Mouse (Mus musculus): ENCODE measurements around the gene Chid1. TPM values are rescaled to one million over a fixed set of nuclear protein-coding genes. Genes with fewer than 3 reads are reported as not detected.

Chid1 gene
- polyA plus RNA-seq, 1 experiment from 2014 or later, result 41.8 TPM

DNA sequence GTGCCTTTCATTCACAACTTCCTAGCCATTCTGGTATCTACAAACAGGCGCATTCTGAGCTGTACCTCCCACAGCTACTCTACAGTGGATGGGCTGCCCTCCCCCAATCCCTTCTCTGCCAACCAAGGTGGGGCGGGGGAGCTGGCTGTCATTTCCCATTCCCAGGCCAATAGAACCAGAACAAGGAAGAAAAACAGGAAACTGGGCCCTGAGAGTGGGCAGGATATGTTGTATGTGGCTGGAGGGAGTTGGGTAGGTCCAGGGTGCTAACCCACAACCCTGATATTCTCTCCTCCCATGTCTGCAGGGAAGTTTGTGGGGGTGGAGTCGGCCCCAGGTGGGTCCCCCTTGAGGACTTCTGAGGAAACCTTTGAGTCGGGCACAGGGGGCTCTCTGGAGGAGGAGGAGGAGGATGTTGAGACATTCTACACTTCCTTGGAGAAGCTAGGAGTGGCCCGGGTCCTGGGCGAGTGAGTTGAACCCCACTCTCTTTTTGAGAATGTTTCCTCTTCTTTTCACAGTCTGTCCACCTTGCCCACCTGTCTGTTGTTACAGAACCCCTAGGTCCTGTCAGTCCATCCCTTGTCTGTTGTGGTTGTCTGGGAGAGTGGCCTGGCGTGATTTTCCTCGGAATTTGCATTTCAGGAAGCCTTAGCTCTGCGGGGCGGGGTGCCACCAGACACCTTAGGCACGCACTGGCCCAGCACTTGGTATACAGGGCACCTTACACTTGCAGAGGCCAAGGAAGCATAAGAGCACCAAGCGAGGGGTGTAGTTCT, 75.6 kb downstream of the Chid1 start:
- H3K4me2 ChIP-seq (ENCODE audit: low read depth, low read length), result peak overlapping the region; percentile 46
- H3K9me3 ChIP-seq (ENCODE audit: control insufficient read depth, low read length), result no peaks in the 10 kb centered on the region
- H3K36me3 ChIP-seq (ENCODE audit: control insufficient read depth, insufficient read depth, low read length), result 0 out of 2 replicates have a peak, but pooled peaks cover 2% of the 10 kb centered on the region
- 36% methylated on average over 12 of the region's 12 CpGs for WGBS
- peak overlapping the region; percentile 75 for H3K27ac ChIP-seq (ENCODE audit: low read length)
- H3K4me3 ChIP-seq (ENCODE audit: low read length), result peak overlapping the region; percentile 27
- H3K9ac ChIP-seq (ENCODE audit: low read length), result peak overlapping the region; percentile 56
- ATAC-seq (ENCODE audit: low read depth), result no peak
- H3K27me3 ChIP-seq (ENCODE audit: control insufficient read depth, insufficient read depth, low read depth, low read length), result peaks cover 38% of the 10 kb centered on the region
- peaks cover 62% of the 10 kb centered on the region for H3K4me1 ChIP-seq (replicated peaks; ENCODE audit: control insufficient read depth, insufficient read depth, low read length)

GRCm38 (mm10) chr7:141462333-141462821, 77.3 kb downstream of the Chid1 start:
- peak overlapping the region; percentile 54 for H3K4me3 ChIP-seq (ENCODE audit: low read length)
- peaks cover 52% of the 10 kb centered on the region for H3K4me1 ChIP-seq (replicated peaks; ENCODE audit: control insufficient read depth, insufficient read depth, low read length)
- peak overlapping the region; percentile 79 for H3K4me2 ChIP-seq (ENCODE audit: low read depth, low read length)
- no peak for ATAC-seq (ENCODE audit: low read depth)
- peak overlapping the region; percentile 74 for H3K9ac ChIP-seq (ENCODE audit: low read length)
- H3K9me3 ChIP-seq (ENCODE audit: control insufficient read depth, low read length), result no peaks in the 10 kb centered on the region
- 11% methylated on average over 5 of the region's 5 CpGs for WGBS
- H3K27ac ChIP-seq (ENCODE audit: low read length), result peak overlapping the region; percentile 44; the same call in 1 of the 2 replicates
- H3K27me3 ChIP-seq (ENCODE audit: control insufficient read depth, insufficient read depth, low read depth, low read length), result peaks cover 38% of the 10 kb centered on the region
- 0 out of 2 replicates have a peak, but pooled peaks cover 6% of the 10 kb centered on the region for H3K36me3 ChIP-seq (ENCODE audit: control insufficient read depth, insufficient read depth, low read length)

DNA sequence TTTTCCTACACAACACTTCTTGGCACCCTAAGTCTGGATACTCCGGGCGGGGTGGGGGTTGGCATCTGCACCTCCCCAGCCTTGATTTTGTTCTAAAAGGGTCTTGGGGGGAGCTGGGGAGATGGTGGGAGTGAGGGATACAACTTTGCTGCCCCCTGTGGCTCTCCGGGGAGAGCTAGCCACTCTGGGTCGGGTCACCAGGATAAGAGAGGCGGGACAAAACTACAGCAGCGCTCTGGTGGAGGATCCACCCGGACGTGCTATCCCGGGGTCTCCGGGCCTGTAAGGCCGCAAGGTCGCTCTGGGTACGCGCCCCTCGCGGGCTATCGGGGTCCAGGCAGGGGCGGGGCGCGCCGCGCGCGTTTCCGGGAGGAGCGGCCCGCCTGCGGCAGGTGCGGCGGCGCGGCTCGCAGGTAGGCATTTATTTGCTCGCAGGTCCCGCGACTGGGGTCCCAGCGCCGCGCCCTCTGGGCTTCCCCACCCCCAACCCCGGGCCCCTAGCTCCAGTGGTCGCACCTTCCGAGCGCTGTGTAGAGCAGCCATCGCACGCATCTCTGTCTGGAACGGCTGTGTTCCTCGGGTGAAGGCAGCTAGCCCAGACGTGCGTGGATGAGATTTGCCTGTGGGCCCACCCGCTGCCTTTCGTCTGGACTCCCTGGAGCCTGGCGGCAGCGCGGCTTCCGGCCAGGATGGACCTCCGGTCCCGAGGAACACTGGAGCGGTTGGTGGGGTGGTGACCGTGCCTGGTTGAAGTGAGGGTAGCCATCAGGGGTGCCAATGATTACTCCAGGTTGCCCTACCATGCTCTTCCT, 77.9 kb downstream of the Chid1 start:
- Histone ChIP-seq H3K36me3 (ENCODE audit: control insufficient read depth, insufficient read depth, low read length) (0 out of 2 replicates have a peak, but pooled peaks cover 6% of the 10 kb centered on the region), H3K27me3 (ENCODE audit: control insufficient read depth, insufficient read depth, low read depth, low read length) (peaks cover 38% of the 10 kb centered on the region), H3K9me3 (ENCODE audit: control insufficient read depth, low read length) (no peaks in the 10 kb centered on the region), H3K4me2 (ENCODE audit: low read depth, low read length) (peak overlapping the region; percentile 79), H3K9ac (ENCODE audit: low read length) (peak overlapping the region; percentile 74), H3K4me3 (ENCODE audit: low read length) (peak overlapping the region; percentile 54), H3K4me1 (replicated peaks; ENCODE audit: control insufficient read depth, insufficient read depth, low read length) (peaks cover 48% of the 10 kb centered on the region), H3K27ac (ENCODE audit: low read length) (peak overlapping the region; percentile 44)
- peak; percentile 15; the same call in 1 of the 2 replicates for ATAC-seq (ENCODE audit: low read depth)
- WGBS, result 2% methylated on average over 55 of the region's 59 CpGs

DNA sequence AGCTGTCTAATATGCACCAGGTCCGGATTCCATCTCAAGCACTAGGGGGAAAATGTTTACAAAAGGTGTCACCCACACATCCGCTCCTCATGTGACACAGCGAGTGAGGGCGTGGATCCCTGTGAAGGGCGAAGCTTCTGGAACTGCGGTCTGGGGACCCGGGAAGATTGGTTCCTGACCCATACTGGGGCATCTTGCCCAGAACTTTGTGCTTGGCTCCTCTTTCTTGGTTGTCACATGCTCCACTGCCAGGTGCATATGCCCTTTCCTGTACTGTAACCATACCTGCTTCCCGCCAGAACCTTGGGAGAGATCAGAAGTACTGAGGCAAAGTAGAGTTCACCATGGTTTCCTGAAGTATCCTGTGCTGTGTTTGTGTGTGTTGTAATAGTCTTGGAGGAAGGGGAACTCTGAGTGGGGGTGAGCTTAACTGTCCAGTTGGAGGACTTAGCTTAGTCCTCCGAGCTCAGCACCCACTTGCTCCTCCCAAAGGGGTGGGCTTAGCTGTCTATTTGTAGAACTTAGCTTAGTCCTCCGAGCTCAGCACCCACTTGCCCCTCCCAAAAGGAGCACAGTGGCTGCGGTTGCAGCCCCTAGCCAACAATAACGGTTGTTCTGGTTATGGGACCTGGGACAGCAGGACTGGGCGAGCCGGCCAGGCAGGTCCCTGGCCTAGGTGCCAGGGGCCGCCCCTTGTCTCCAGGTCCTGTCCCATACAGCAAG, 79.1 kb downstream of the Chid1 start, which contains the start of gene Cracr2b:
Gene Cracr2b, plus strand, starts transcription at position 704 of the 723 bp plus-strand sequence.
- Histone ChIP-seq H3K4me1 (replicated peaks; ENCODE audit: control insufficient read depth, insufficient read depth, low read length) (peaks cover 50% of the 10 kb centered on the region), H3K9me3 (ENCODE audit: control insufficient read depth, low read length) (no peaks in the 10 kb centered on the region), H3K36me3 (ENCODE audit: control insufficient read depth, insufficient read depth, low read length) (0 out of 2 replicates have a peak, but pooled peaks cover 6% of the 10 kb centered on the region), H3K27me3 (ENCODE audit: control insufficient read depth, insufficient read depth, low read depth, low read length) (peaks cover 38% of the 10 kb centered on the region), H3K27ac (ENCODE audit: low read length) (peak within 1 kb of the TSS; percentile 47), H3K4me2 (ENCODE audit: low read depth, low read length) (peak within 1 kb of the TSS; percentile 79), H3K9ac (ENCODE audit: low read length) (peak within 1 kb of the TSS; percentile 74), H3K4me3 (ENCODE audit: low read length) (peak within 1 kb of the TSS; percentile 54)
- 0 out of 2 replicates have a peak, but pooled peaks have one; percentile 4 for ATAC-seq (ENCODE audit: low read depth)
- WGBS, result 44% methylated on average over 15 of the region's 15 CpGs

GRCm38 (mm10) chr7:141460001-141460390, 79.7 kb downstream of the Chid1 start:
- WGBS, result 30% methylated on average over 5 of the region's 5 CpGs
- H3K27me3 ChIP-seq (ENCODE audit: control insufficient read depth, insufficient read depth, low read depth, low read length), result peaks cover 34% of the 10 kb centered on the region
- H3K4me1 ChIP-seq (replicated peaks; ENCODE audit: control insufficient read depth, insufficient read depth, low read length), result peaks cover 46% of the 10 kb centered on the region
- no peak for ATAC-seq (ENCODE audit: low read depth)
- no peak overlapping the region for H3K9ac ChIP-seq (ENCODE audit: low read length)
- no peak overlapping the region for H3K4me2 ChIP-seq (ENCODE audit: low read depth, low read length)
- H3K27ac ChIP-seq (ENCODE audit: low read length), result peak overlapping the region; percentile 47
- H3K36me3 ChIP-seq (ENCODE audit: control insufficient read depth, insufficient read depth, low read length), result 0 out of 2 replicates have a peak, but pooled peaks cover 6% of the 10 kb centered on the region
- H3K4me3 ChIP-seq (ENCODE audit: low read length), result no peak overlapping the region
- H3K9me3 ChIP-seq (ENCODE audit: control insufficient read depth, low read length), result no peaks in the 10 kb centered on the region

DNA sequence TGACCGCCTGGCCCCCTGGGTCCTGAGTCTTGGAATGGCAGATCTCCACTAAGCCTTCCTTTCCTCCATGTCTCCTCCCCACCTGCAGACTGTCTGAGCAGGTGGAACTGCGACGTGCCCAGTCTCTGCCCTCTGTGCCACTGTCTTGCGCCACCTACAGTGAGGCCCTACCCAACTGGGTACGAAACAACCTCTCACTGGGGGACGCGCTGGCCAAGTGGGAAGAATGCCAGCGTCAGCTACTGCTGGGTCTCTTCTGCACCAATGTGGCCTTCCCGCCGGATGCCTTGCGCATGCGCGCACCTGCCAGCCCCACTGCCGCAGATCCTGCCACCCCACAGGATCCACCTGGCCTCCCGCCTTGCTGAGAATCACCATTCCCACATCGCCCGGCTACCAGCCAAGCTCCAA, 80.4 kb downstream of the Chid1 start:
- Histone ChIP-seq H3K4me2 (ENCODE audit: low read depth, low read length) (no peak overlapping the region), H3K9me3 (ENCODE audit: control insufficient read depth, low read length) (no peaks in the 10 kb centered on the region), H3K4me1 (replicated peaks; ENCODE audit: control insufficient read depth, insufficient read depth, low read length) (peaks cover 45% of the 10 kb centered on the region), H3K4me3 (ENCODE audit: low read length) (no peak overlapping the region), H3K27me3 (ENCODE audit: control insufficient read depth, insufficient read depth, low read depth, low read length) (peaks cover 29% of the 10 kb centered on the region), H3K9ac (ENCODE audit: low read length) (no peak overlapping the region), H3K27ac (ENCODE audit: low read length) (no peak overlapping the region), H3K36me3 (ENCODE audit: control insufficient read depth, insufficient read depth, low read length) (0 out of 2 replicates have a peak, but pooled peaks cover 6% of the 10 kb centered on the region)
- WGBS, result 88% methylated on average over 17 of the region's 17 CpGs
- ATAC-seq (ENCODE audit: low read depth), result no peak

- 91% methylated on average over 11 of the region's 11 CpGs for WGBS
Measured at GRCm38 (mm10) chr7:141458661-141459060, 81.0 kb downstream of the Chid1 start.

DNA sequence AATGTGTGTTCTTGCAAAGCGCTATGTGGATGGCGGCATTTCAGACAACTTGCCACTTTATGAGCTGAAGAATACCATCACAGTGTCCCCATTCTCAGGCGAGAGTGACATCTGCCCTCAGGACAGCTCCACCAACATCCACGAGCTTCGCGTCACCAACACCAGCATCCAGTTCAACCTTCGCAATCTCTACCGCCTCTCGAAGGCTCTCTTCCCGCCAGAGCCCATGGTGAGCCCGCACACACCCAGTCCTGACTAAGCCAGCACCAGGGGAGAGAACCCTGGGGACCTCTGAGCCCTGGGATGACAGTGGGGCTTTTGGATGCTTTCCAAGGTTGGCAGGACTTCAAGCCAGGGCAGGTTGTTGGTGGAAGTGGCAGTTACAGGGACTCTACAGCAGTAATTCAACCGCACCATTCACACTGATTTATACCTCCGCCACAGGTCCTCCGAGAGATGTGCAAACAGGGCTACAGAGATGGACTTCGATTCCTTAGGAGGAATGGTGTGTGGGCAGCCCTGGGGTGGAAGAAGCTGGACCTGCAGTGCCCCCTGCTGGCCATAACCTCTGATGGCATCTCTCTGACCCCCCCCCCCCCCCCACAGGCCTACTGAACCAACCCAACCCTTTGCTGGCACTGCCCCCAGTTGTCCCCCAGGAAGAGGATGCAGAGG, 81.5 kb downstream of the Chid1 start:
- no peak for ATAC-seq (ENCODE audit: low read depth)
- WGBS, result 75% methylated on average over 15 of the region's 15 CpGs
- Histone ChIP-seq H3K36me3 (ENCODE audit: control insufficient read depth, insufficient read depth, low read length) (0 out of 2 replicates have a peak, but pooled peaks cover 6% of the 10 kb centered on the region), H3K27me3 (ENCODE audit: control insufficient read depth, insufficient read depth, low read depth, low read length) (peaks cover 17% of the 10 kb centered on the region), H3K4me2 (ENCODE audit: low read depth, low read length) (no peak overlapping the region), H3K9ac (ENCODE audit: low read length) (no peak overlapping the region), H3K9me3 (ENCODE audit: control insufficient read depth, low read length) (no peaks in the 10 kb centered on the region), H3K4me3 (ENCODE audit: low read length) (no peak overlapping the region), H3K4me1 (replicated peaks; ENCODE audit: control insufficient read depth, insufficient read depth, low read length) (peaks cover 44% of the 10 kb centered on the region), H3K27ac (ENCODE audit: low read length) (no peak overlapping the region)

More at GRCm38 (mm10) chr7:141458661-141459060, 81.0 kb downstream of the Chid1 start:
- no peak overlapping the region for H3K4me2 ChIP-seq (ENCODE audit: low read depth, low read length)
- H3K4me3 ChIP-seq (ENCODE audit: low read length), result no peak overlapping the region
- no peak for ATAC-seq (ENCODE audit: low read depth)
- peaks cover 41% of the 10 kb centered on the region for H3K4me1 ChIP-seq (replicated peaks; ENCODE audit: control insufficient read depth, insufficient read depth, low read length)
- no peak overlapping the region for H3K27ac ChIP-seq (ENCODE audit: low read length)
- no peaks in the 10 kb centered on the region for H3K9me3 ChIP-seq (ENCODE audit: control insufficient read depth, low read length)
- H3K36me3 ChIP-seq (ENCODE audit: control insufficient read depth, insufficient read depth, low read length), result 0 out of 2 replicates have a peak, but pooled peaks cover 6% of the 10 kb centered on the region
- peaks cover 23% of the 10 kb centered on the region for H3K27me3 ChIP-seq (ENCODE audit: control insufficient read depth, insufficient read depth, low read depth, low read length)
- H3K9ac ChIP-seq (ENCODE audit: low read length), result no peak overlapping the region

Measured in lung, embryonic 16.5 days (tissue).